Mouse (Mus musculus) gastrocnemius, postnatal 10 days (tissue): ENCODE data around the gene Scel. TPM values are rescaled to one million over a fixed set of nuclear protein-coding genes. Genes with fewer than 3 reads are reported as not detected.
"Not testable (repeated sequence)": the region's sequence is repeated elsewhere in the genome, so short reads cannot be mapped to it uniquely, and the experiment has no call there.

Experiments
- DNase-seq: peaks from one replicate; pipeline ENCODE4 v3.0.0; 2021; ENCODE audit warnings: mixed read lengths
- long read RNA-seq, 2 experiments: library from polyadenylated mRNA; stranded (forward); transcript quantifications; one replicate each; pipeline ENCODE4 v2.0.0; 2021
- total RNA-seq, 2 experiments: library from RNA; stranded (reverse); gene quantifications; 2 replicates each; pipeline ENCODE4 v1.2.3; 2021

The Scel gene
- total RNA-seq, result under 1 TPM in 1 of 2 experiments, not detected in 1; 0.14 TPM
- long read RNA-seq, experiment 1, result 0 reads
- long read RNA-seq, experiment 2, result 0 reads

- DNase-seq, result no peak
Measured at GRCm38 (mm10) chr14:103512802-103513472, at the start of gene Scel. Gene Scel (plus strand): TSS chr14:103513342.

GRCm38 (mm10) chr14:103468691-103469463 lies 44.3 kb upstream of the Scel start:
- no peak for DNase-seq

GRCm38 (mm10) chr14:103469464-103470015 lies 43.6 kb upstream of the Scel start:
- peak; percentile 24 for DNase-seq

GRCm38 (mm10) chr14:103471074-103471778 lies 41.9 kb upstream of the Scel start:
- DNase-seq, result no peak

- DNase-seq, result peak; percentile 20
Measured at GRCm38 (mm10) chr14:103471806-103472553, 41.2 kb upstream of the Scel start.

- DNase-seq, result no peak
Measured at GRCm38 (mm10) chr14:103472554-103472905, 40.6 kb upstream of the Scel start.

- DNase-seq, result no peak
Measured at GRCm38 (mm10) chr14:103475312-103475711, 37.8 kb upstream of the Scel start.

- DNase-seq, result not testable (repeated sequence)
Measured at GRCm38 (mm10) chr14:103476232-103476631, 36.9 kb upstream of the Scel start.

- no peak for DNase-seq
Measured at GRCm38 (mm10) chr14:103477281-103477680, 35.9 kb upstream of the Scel start.

- no peak for DNase-seq
Measured at GRCm38 (mm10) chr14:103477959-103478358, 35.2 kb upstream of the Scel start.

- DNase-seq, result no peak
Measured at GRCm38 (mm10) chr14:103479446-103479845, 33.7 kb upstream of the Scel start.

GRCm38 (mm10) chr14:103481514-103481913 lies 31.6 kb upstream of the Scel start:
- DNase-seq, result no peak

GRCm38 (mm10) chr14:103485671-103486070 lies 27.5 kb upstream of the Scel start:
- no peak for DNase-seq

- no peak for DNase-seq
Measured at GRCm38 (mm10) chr14:103486974-103487373, 26.2 kb upstream of the Scel start.

- DNase-seq, result no peak
Measured at GRCm38 (mm10) chr14:103488659-103489058, 24.5 kb upstream of the Scel start.

- no peak for DNase-seq
Measured at GRCm38 (mm10) chr14:103498199-103498598, 14.9 kb upstream of the Scel start.

- no peak for DNase-seq
Measured at GRCm38 (mm10) chr14:103498613-103499012, 14.5 kb upstream of the Scel start.

- DNase-seq, result no peak
Measured at GRCm38 (mm10) chr14:103499060-103499459, 14.1 kb upstream of the Scel start.

- no peak for DNase-seq
Measured at GRCm38 (mm10) chr14:103500309-103500708, 12.8 kb upstream of the Scel start.

- DNase-seq, result no peak
Measured at GRCm38 (mm10) chr14:103500941-103501340, 12.2 kb upstream of the Scel start.

- no peak for DNase-seq
Measured at GRCm38 (mm10) chr14:103504514-103504913, 8.6 kb upstream of the Scel start.

- no peak for DNase-seq
Measured at GRCm38 (mm10) chr14:103509544-103509943, 3.6 kb upstream of the Scel start.
